Mouse (Mus musculus) liver, embryonic 14.5 days (tissue): Measurements from ENCODE around the gene Ppt2.

Source experiments
- CTCF ChIP-seq: IDR thresholded peaks from 2 replicates; pipeline ENCODE4 v1.5.1; 2016; ENCODE audit warnings: antibody characterized with exemption, low read depth, control low read depth
- EP300 ChIP-seq: IDR thresholded peaks from 2 replicates; pipeline ENCODE4 v1.6.1; 2016; ENCODE audit warnings: antibody characterized with exemption, low read depth

DNA sequence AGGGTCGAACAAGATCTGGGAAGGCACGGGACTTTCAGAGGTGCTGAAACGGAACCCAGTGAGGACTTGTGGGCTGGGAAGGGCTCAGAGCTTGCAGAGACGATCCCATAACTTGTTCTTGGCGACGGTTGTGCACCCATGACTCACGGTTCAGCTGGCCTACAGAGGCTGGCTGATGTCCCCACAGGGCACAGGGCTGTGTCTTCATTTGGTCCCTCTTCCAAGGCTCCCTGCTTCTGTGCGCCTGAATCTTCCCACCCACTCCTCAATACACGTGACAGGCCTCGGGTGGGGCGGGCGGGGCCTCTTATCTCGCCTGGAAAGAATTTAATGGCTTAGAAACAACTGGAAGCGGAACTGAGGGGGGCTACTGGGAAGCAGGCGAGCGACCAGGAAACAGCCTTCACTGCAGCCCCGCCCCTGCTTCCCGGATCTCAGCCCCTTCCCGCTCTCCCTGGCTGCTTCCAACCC lies 32.8 kb upstream of the Ppt2 start:
- TF ChIP-seq EP300: no peak
- TF ChIP-seq CTCF: no peak
